9 mouse cellular contexts compared by ENCODE assay signal in the genomic region with DNA sequence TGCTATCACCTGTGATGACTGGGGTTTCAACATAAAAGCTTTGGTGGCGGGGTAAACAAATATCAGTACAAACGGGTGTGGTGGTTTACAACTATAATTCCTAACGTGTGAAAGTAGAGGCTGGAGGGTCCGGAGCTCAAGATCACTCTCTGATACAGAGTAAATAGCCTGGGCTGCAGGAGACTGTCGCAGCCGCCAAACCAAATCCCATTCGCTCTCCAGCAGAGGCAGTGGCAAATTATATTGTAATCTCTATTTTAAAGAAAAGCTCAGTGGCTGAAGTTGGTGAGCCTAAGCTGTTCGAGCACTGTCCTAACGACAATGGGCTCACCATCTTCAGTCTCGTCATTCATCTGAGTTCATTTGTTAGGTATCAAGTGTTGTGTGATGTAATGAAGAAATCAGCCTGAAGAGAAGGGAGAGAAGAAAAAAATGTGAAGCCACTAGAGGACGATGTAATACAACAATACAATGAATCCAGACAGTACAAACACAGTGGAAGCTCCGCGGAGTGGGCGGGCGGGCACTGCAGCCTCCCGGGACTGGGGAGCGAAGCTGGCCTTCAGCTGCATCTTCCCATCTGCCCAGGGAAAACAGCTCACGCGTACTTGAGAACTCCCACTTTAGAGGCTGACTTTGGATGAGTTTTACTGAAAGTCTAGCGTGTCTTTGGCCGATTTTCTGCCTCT. TPM values are rescaled to one million over a fixed set of nuclear protein-coding genes. Genes with fewer than 3 reads are reported as not detected.
DNase-seq lines count a peak whose midpoint lies in the region; ATAC-seq and TF ChIP-seq lines count a peak whose summit lies in the region.
"Had no signal": no experiment of that assay in that cellular context is flagged by ENCODE, and none has a peak within 500 bp of the region (broad histone marks: within the 10 kb centered on the region; RNA-seq: fewer than 3 reads in every experiment).

No protein-coding gene starts in this region.

- no peak overlapping the region for H3K4me3 ChIP-seq in kidney, adult 2 months (ENCODE audit: insufficient read depth, low read depth, low read length)
- no peak overlapping the region for H3K4me3 ChIP-seq in intestine, postnatal 0 days (ENCODE audit: low read depth, low read length)

- intact Hi-C loops in left cerebral cortex, postnatal 4 days (cut with DNase I), result loop anchor here (5.0 kb wide), 1 partner anchor 850 kb away; no protein-coding TSS in a partner anchor

- peaks cover 5% of the 10 kb centered on the region; the same call in 1 of the 2 replicates for H3K4me1 ChIP-seq in kidney, adult 2 months (ENCODE audit: control insufficient read depth, insufficient read depth, low read length)
- no peaks in the 10 kb centered on the region for H3K4me1 ChIP-seq in intestine, postnatal 0 days (replicated peaks; ENCODE audit: control insufficient read depth, insufficient read depth, low read length)

- no peak for TF ChIP-seq CTCF in kidney, adult 2 months (conservative IDR thresholded peaks at IDR 0.05; ENCODE audit: insufficient read depth, insufficient read length, low read depth, low read length)
- TF ChIP-seq CTCF in intestine, postnatal 0 days (IDR thresholded peaks at IDR 0.05; ENCODE audit: low read depth), result peak; percentile 63

- H3K4me2 ChIP-seq in intestine, postnatal 0 days (replicated peaks; ENCODE audit: low read depth), result 0 out of 2 replicates have a peak overlapping the region, but pooled peaks have one; percentile 4

- no peaks in the 10 kb centered on the region for H3K9me3 ChIP-seq in intestine, postnatal 0 days (ENCODE audit: control insufficient read depth)

- DNase-seq in kidney, adult 2 months, result peak; percentile 32
- DNase-seq in kidney, adult 8-10 months, result no peak
- peak; percentile 52 to 61 for DNase-seq in adrenal gland, postnatal 36 days
- peak; percentile 35 to 38 for DNase-seq in frontal cortex, postnatal 14 days (ENCODE audit: low spot score in 2 of 2)
- peak; percentile 64 for DNase-seq in left cerebral cortex, postnatal 4 days
- DNase-seq in right cerebral cortex, postnatal 4 days, result peak; percentile 54

- TF ChIP-seq POLR2A in kidney, adult 2 months (IDR thresholded peaks at IDR 0.05; ENCODE audit: low read depth, low read length), result no peak

- no peaks in the 10 kb centered on the region for H3K36me3 ChIP-seq in kidney, adult 2 months (ENCODE audit: control insufficient read depth, insufficient read depth, low read length)
- H3K36me3 ChIP-seq in intestine, postnatal 0 days (ENCODE audit: control insufficient read depth, insufficient read depth), result no peaks in the 10 kb centered on the region

- no peak overlapping the region for H3K9ac ChIP-seq in intestine, postnatal 0 days (ENCODE audit: low read depth, low read length)

- H3K27me3 ChIP-seq in kidney, adult 2 months (replicated peaks; ENCODE audit: control insufficient read depth, insufficient read depth, low read length), result no peaks in the 10 kb centered on the region
- H3K27me3 ChIP-seq in intestine, postnatal 0 days (replicated peaks; ENCODE audit: control insufficient read depth, insufficient read depth, low read length), result no peaks in the 10 kb centered on the region
- H3K27me3 ChIP-seq: Patski had no signal

- no peak overlapping the region for H3K27ac ChIP-seq in kidney, adult 2 months (ENCODE audit: insufficient read depth, low read depth, low read length)
- H3K27ac ChIP-seq in intestine, postnatal 0 days (ENCODE audit: low read depth, low read length), result no peak overlapping the region

- WGBS in kidney, adult 2 months, result 38% methylated on average over 21 of the region's 21 CpGs
- WGBS in intestine, postnatal 0 days, result 46% methylated on average over 21 of the region's 21 CpGs

- no peak for ATAC-seq in intestine, postnatal 0 days
- no peak for ATAC-seq in erythroblast, adult 5-6 weeks (replicated peaks; ENCODE audit: low FRiP score, poor library complexity, severe bottlenecking)
- ATAC-seq: Patski had no signal

RNA-seq across cellular contexts. Expression of a gene that starts 13.8 kb away (rescaled TPM):
- polyA plus RNA-seq in kidney, adult 2 months (2012; rRNA removed), result 28.5 and 33.8 TPM in 2 replicates
- 10 to 100 TPM; 49.9 to 51.4 TPM for total RNA-seq in adrenal gland, postnatal 36 days (2021)
- 52.9 and 55.7 TPM in 2 replicates for polyA plus RNA-seq in intestine, postnatal 0 days (2015; fragmentation: Nextera tagmentation; extraction: Ambion mirVana)
- 10 to 100 TPM; 35.6 to 39.2 TPM for total RNA-seq in left cerebral cortex, postnatal 4 days (2021)
- total RNA-seq in erythroblast, adult 5-6 weeks (2015; ENCODE audit: low replicate concordance), result 22.8 and 38.6 TPM in 2 replicates
- 16.2 and 17.9 TPM in 2 replicates for total RNA-seq in erythroblast, adult 5-6 weeks (2017; ENCODE audit: low replicate concordance)

Comparison
In these comparisons a context has a peak if more than half of its experiments do, and no peak if none do; other contexts are left out.
1. DNase-seq: peak in kidney, adult 2 months (single experiment), adrenal gland, postnatal 36 days (2 of 2), frontal cortex, postnatal 14 days (2 of 2), left cerebral cortex, postnatal 4 days (single experiment) and right cerebral cortex, postnatal 4 days (single experiment); none in kidney, adult 8-10 months (0 of 2).